Mouse (Mus musculus): Measurements from ENCODE around the gene Rnf41.

The Rnf41 gene

GRCm38 (mm10) chr10:128411211-128412054, at the start of gene Rnf41, which contains the start of gene Nabp2:
Rnf41 (plus strand) TSS chr10:128411657.
Nabp2 (minus strand) TSS chr10:128411492.
- peak; percentile 61 for DNase-seq (ENCODE audit: extremely low read depth, low read depth, low spot score)

GRCm38 (mm10) chr10:128361836-128362235, 49.6 kb upstream of the Rnf41 start:
- no peak for DNase-seq (ENCODE audit: extremely low read depth, low read depth, low spot score)

- no peak for DNase-seq (ENCODE audit: extremely low read depth, low read depth, low spot score)
Measured at GRCm38 (mm10) chr10:128362568-128362967, 48.9 kb upstream of the Rnf41 start.

- no peak for DNase-seq (ENCODE audit: extremely low read depth, low read depth, low spot score)
Measured at GRCm38 (mm10) chr10:128367899-128368401, 43.5 kb upstream of the Rnf41 start.

- peak; percentile 65 for DNase-seq (ENCODE audit: extremely low read depth, low read depth, low spot score)
Measured at GRCm38 (mm10) chr10:128368402-128369217, 42.8 kb upstream of the Rnf41 start, which contains the start of gene Coq10a. Coq10a (minus strand) TSS chr10:128368997.

GRCm38 (mm10) chr10:128369218-128369543, 42.3 kb upstream of the Rnf41 start:
- no peak for DNase-seq (ENCODE audit: extremely low read depth, low read depth, low spot score)

GRCm38 (mm10) chr10:128369599-128369998, 41.9 kb upstream of the Rnf41 start:
- DNase-seq (ENCODE audit: extremely low read depth, low read depth, low spot score): no peak

- DNase-seq (ENCODE audit: extremely low read depth, low read depth, low spot score): no peak
Measured at GRCm38 (mm10) chr10:128370021-128370420, 41.4 kb upstream of the Rnf41 start.

GRCm38 (mm10) chr10:128370601-128371000, 40.9 kb upstream of the Rnf41 start:
- no peak for DNase-seq (ENCODE audit: extremely low read depth, low read depth, low spot score)

- no peak for DNase-seq (ENCODE audit: extremely low read depth, low read depth, low spot score)
Measured at GRCm38 (mm10) chr10:128372142-128372541, 39.3 kb upstream of the Rnf41 start.

GRCm38 (mm10) chr10:128372989-128373748, 38.3 kb upstream of the Rnf41 start:
- no peak for DNase-seq (ENCODE audit: extremely low read depth, low read depth, low spot score)

- DNase-seq (ENCODE audit: extremely low read depth, low read depth, low spot score): no peak
Measured at GRCm38 (mm10) chr10:128374393-128374792, 37.1 kb upstream of the Rnf41 start.

- no peak for DNase-seq (ENCODE audit: extremely low read depth, low read depth, low spot score)
Measured at GRCm38 (mm10) chr10:128376099-128376454, 35.4 kb upstream of the Rnf41 start.

GRCm38 (mm10) chr10:128376455-128377211, 34.8 kb upstream of the Rnf41 start, which contains the start of gene Ankrd52:
Ankrd52 (plus strand) TSS chr10:128377115.
- no peak for DNase-seq (ENCODE audit: extremely low read depth, low read depth, low spot score)

- DNase-seq (ENCODE audit: extremely low read depth, low read depth, low spot score): no peak
Measured at GRCm38 (mm10) chr10:128377222-128377939, 34.1 kb upstream of the Rnf41 start.

- DNase-seq (ENCODE audit: extremely low read depth, low read depth, low spot score): no peak
Measured at GRCm38 (mm10) chr10:128377940-128378448, 33.5 kb upstream of the Rnf41 start.

GRCm38 (mm10) chr10:128378462-128378861, 33.0 kb upstream of the Rnf41 start:
- DNase-seq (ENCODE audit: extremely low read depth, low read depth, low spot score): no peak

- DNase-seq (ENCODE audit: extremely low read depth, low read depth, low spot score): no peak
Measured at GRCm38 (mm10) chr10:128379260-128379659, 32.2 kb upstream of the Rnf41 start.

- no peak for DNase-seq (ENCODE audit: extremely low read depth, low read depth, low spot score)
Measured at GRCm38 (mm10) chr10:128380565-128380964, 30.9 kb upstream of the Rnf41 start.

All from fat pad, adult 2 months (tissue).